Mouse (Mus musculus) heart, adult 10 weeks (tissue): ENCODE data around the gene Cdc42bpg. TPM values are rescaled to one million over a fixed set of nuclear protein-coding genes. Genes with fewer than 3 reads are reported as not detected.

Experiments
- polyA plus RNA-seq: library from polyadenylated mRNA; stranded (reverse); fragments of 350-450 nt; fragmentation: Illumina TruSeq; extraction: RNeasy Lipid Tissue Mini Kit (QIAGEN cat#74804); gene quantifications from one replicate; pipeline ENCODE4 v1.2.3, GENCODE M21; 2014; ENCODE audit warnings: low read depth, low replicate concordance

Gene Cdc42bpg
- polyA plus RNA-seq: 12.6 TPM

DNA sequence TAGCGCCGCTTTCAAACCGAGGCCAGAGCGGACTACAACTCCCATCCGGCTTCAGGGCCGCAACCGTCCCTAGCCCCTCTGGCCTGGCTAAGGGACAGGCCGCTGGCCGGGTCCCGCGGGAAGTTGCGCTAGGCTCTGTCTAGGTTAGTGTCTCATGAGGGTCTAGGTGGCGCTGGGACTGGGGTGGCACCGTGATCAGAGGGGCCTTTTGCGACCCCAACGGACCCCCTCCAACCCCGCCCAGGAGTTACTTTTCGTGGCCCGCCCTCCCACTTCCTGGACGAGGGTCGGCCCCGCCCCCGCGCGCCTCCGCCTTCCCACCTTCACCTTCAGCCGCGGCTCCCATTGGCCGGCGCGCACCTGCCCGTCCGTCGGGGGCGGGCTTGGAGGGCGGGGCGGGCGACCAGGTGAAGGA, at the start of gene Cdc42bpg:
TSS of gene Cdc42bpg (plus strand) at position 320 of the 415 bp plus-strand sequence.

DNA sequence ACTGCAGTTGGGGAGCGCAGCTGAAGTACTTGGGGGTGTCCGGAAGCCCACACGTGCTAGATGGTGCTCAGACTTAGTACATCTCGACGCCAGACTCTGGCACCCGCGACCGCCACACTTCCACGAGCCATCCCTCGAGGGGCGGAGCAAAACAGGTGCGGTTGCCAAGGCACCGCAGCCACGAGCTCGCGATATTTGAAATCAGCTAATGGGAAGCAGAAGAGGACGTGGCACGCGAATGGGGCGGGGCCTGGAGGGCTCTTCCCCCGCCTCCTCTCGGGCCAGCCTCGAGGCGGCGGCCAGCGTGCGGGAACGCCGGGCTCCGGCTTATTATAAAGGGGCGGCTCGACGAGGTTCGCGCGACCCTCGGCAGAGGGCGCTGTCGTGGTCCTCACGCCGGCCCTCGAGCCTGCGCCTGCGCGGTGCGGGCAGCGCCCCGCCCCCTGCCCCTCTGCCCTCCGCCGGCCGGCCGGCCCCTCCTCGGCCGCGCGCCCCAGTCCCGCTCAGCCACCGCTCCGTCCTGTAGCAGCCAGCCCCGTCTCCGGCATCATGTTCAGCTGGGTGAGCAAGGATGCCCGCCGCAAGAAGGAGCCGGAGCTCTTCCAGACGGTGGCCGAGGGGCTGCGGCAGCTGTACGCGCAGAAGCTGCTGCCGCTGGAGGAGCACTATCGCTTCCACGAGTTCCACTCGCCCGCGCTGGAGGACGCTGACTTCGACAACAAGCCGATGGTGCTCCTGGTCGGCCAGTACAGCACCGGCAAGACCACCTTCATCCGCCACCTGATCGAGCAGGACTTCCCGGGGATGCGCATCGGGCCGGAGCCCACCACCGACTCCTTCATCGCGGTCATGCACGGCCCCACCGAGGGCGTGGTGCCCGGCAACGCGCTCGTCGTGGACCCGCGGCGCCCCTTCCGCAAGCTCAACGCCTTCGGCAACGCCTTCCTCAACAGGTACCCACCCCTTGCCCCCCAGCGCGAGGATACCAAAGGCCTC, 29.5 kb upstream of the Cdc42bpg start, which contains the start of gene Ehd1:
TSS of gene Ehd1 (plus strand) at position 300 of the 996 bp plus-strand sequence.

DNA sequence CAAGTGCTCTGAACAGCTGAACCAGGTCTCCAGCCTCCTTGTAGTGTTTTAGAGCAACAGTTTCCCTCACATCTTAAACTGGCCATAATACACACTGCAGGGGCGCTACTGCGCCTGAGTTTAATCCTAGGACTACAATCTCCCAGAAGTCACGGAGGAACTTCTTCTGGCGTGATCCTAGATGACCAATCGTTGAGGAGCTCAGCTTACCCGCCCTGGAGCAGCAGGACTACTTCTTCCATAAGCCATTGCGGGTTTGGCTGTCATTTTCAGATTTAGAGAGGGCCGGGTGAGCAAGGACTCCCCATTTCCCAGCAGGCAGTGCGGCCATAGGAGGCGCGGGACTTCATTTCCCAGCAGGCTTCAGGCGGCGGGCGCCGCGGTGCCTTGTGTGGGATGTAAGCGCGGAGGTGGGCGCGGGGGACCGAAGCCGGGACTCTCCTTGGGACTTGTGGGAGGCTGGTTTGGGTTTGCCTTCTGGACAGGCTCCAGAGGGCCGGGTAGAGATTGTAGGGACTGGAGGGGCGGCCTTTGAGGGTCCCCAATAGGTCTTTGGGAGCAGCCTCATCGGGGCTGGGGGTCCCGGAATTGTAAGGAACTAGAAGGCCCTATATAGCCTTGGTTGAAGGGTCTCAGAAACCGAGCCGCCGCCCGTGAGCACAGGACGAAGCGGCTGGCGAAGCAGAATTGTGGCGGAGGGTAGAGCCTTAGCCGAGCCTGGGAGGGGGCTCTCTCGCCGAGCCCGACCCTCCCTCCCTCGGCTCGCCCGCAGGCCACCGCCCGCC, 28.6 kb downstream of the Cdc42bpg start, which contains the start of gene Men1:
TSS of gene Men1 (plus strand) at position 307 of the 785 bp plus-strand sequence.

DNA sequence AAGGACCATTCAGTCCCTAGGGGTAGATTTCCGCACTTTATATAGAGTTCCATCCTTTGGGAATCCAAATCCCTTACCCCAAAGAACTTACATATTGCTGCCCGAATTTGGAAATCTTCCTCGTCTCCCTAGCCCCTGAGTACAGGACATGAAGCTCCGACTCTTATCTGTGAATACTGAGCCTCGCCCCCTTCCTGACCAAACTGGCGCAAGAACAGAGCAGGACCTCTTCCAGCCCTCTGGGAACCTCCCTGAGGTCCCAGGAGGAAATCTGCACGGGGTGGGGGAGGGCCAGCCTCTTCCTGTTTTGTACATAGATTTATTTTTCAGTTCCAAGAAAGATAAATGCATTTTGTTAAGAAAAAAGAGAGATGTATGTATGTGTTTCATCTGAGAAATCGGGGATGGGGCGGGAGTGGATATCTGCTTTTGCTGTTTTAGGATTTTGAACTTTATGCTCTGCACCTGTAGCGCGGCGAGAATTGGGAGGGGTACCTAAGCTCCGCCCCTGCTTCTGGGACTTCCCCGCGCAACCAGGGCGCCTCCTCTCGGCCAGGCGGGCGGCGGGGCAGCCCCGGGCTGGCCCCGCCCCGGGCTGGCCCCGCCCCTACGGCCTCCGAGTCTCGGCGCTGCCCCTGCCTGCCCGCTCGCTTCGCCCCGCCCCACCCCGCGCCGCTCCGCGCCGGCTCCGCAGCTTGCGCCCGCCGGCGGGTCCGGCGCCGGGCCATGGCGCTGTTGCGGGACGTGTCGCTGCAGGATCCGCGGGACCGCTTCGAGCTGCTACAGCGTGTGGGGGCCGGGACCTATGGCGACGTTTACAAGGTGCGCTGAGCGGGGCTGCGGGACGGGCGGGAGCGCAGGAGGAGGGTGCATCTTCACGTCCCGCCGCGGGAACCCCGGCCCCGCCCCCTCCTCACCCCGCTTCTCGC, 34.5 kb downstream of the Cdc42bpg start, which contains the start of gene Map4k2:
TSS of gene Map4k2 (plus strand) at position 612 of the 929 bp plus-strand sequence.

DNA sequence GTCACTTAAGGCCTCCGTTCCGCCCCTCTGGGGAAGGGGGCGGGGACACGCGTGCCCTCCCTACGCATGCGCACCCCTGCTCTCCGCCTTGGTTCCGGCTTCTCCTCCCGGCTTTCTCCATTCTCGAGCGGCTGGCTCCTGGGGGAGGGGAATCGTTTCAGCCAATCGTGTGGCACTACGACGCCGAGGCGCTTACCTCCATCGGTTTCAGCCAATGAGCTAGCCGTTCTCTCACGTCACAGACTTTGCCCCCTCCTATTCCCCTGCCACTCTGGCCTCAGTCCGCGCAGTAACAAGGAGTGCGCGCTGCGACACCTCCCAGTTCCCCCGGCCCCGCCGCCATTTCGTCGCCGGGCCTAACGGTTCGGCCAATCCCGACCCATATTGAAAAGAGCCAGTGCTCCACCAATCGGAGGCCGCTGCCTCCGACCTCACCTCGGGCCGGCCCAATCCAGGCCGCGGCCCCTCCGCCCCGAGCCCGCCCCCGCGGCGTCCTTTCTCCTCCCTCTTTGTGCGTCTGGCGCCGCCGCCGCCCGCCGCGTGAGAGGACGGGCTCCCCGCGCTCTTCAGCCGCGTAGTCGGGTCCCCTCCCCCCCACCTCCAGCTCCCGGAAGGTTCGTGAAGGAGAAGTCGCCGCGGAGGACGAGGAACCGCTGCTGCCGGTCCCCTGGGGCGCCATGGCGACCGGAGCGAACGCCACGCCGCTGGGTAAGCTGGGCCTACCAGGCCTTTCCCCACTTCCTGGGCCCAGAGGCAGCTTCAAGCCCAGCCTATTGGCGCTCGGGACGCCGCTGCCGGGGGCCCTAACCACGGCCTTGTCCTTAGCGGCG, 57.4 kb downstream of the Cdc42bpg start, which contains the start of gene Sf1:
TSS of gene Sf1 (plus strand) at position 280 of the 830 bp plus-strand sequence.

Other genes starting within 250 kb of the Cdc42bpg start
- 46.2 TPM for gene Mrpl49, start 248.7 kb upstream of the Cdc42bpg start, polyA plus RNA-seq
- 507 TPM for gene Fau, start 248.6 kb upstream of the Cdc42bpg start, polyA plus RNA-seq
- gene Znhit2, start 245.3 kb upstream of the Cdc42bpg start, polyA plus RNA-seq: 8.5 TPM
- gene Tm7sf2, start 238.1 kb upstream of the Cdc42bpg start, polyA plus RNA-seq: 6.3 TPM
- gene Vps51, start 229.2 kb upstream of the Cdc42bpg start, polyA plus RNA-seq: 20.9 TPM
- not detected for gene Tmem262, start 226.4 kb upstream of the Cdc42bpg start, polyA plus RNA-seq
- not detected for gene Gm28374, start 224.2 kb upstream of the Cdc42bpg start, polyA plus RNA-seq
- gene Zfpl1, start 221.5 kb upstream of the Cdc42bpg start, polyA plus RNA-seq: 21.3 TPM
- not detected for gene Cdca5, start 221.5 kb upstream of the Cdc42bpg start, polyA plus RNA-seq
- not detected for gene AC131692.1, start 212.0 kb upstream of the Cdc42bpg start, polyA plus RNA-seq
- gene Naaladl1, start 200.7 kb upstream of the Cdc42bpg start, polyA plus RNA-seq: not detected
- gene Sac3d1, start 187.8 kb upstream of the Cdc42bpg start, polyA plus RNA-seq: 10.2 TPM
- gene Snx15, start 178.2 kb upstream of the Cdc42bpg start, polyA plus RNA-seq: 20.5 TPM
- gene Batf2, start 165.5 kb upstream of the Cdc42bpg start, polyA plus RNA-seq: 0.92 TPM
- 55.0 TPM for gene Arl2, start 164.9 kb upstream of the Cdc42bpg start, polyA plus RNA-seq
- gene Majin, start 122.1 kb upstream of the Cdc42bpg start, polyA plus RNA-seq: not detected
- gene Gpha2, start 80.1 kb upstream of the Cdc42bpg start, polyA plus RNA-seq: not detected
- 33.6 TPM for gene Ppp2r5b, start 70.6 kb upstream of the Cdc42bpg start, polyA plus RNA-seq
- 15.8 TPM for gene Atg2a, start 64.8 kb upstream of the Cdc42bpg start, polyA plus RNA-seq
- gene Ehd1, start 29.7 kb upstream of the Cdc42bpg start, polyA plus RNA-seq: 57.4 TPM
- 12.5 TPM for gene Men1, start 28.5 kb downstream of the Cdc42bpg start, polyA plus RNA-seq
- 54.9 TPM for gene Map4k2, start 34.7 kb downstream of the Cdc42bpg start, polyA plus RNA-seq
- 122 TPM for gene Sf1, start 57.2 kb downstream of the Cdc42bpg start, polyA plus RNA-seq
- gene Pygm, start 77.9 kb downstream of the Cdc42bpg start, polyA plus RNA-seq: 971 TPM
- 54.6 TPM for gene Rasgrp2, start 92.9 kb downstream of the Cdc42bpg start, polyA plus RNA-seq
- 2.9 TPM for gene Nrxn2, start 112.3 kb downstream of the Cdc42bpg start, polyA plus RNA-seq
- gene Slc22a12, start 236.6 kb downstream of the Cdc42bpg start, polyA plus RNA-seq: not detected